Mouse (Mus musculus) hindbrain, embryonic 12.5 days (tissue): ENCODE data around the gene Riiad1. TPM values are rescaled to one million over a fixed set of nuclear protein-coding genes. Genes with fewer than 3 reads are reported as not detected.

Experiments
- ATAC-seq: fragments of 200-750 bp; cut with Nextera tagmentation; 2 replicates; pipeline ENCODE4 v1.8.0; 2017; ENCODE audit warnings: moderate TSS enrichment; ENCODE audit not compliant: low FRiP score
- H3K27ac ChIP-seq: fragments of 300-500 bp; sonication (generic); 2 replicates; pipeline ENCODE4 v1.5.1; 2016; ENCODE audit warnings: mild to moderate bottlenecking
- H3K27me3 ChIP-seq: fragments of 300-500 bp; sonication (generic); 2 replicates; pipeline ENCODE4 v1.6.1; 2016; ENCODE audit warnings: mild to moderate bottlenecking
- H3K36me3 ChIP-seq: fragments of 300-500 bp; sonication (generic); 2 replicates; pipeline ENCODE4 v1.6.1; 2016; ENCODE audit warnings: mild to moderate bottlenecking
- H3K4me1 ChIP-seq: fragments of 300-500 bp; sonication (generic); 2 replicates; pipeline ENCODE4 v1.6.1; 2016
- H3K4me2 ChIP-seq: fragments of 300-500 bp; sonication (generic); replicated peaks from 2 replicates; pipeline ENCODE4 v1.6.1; 2016; ENCODE audit warnings: mild to moderate bottlenecking
- H3K4me3 ChIP-seq: fragments of 300-500 bp; sonication (generic); 2 replicates; pipeline ENCODE4 v1.5.1; 2016; ENCODE audit warnings: mild to moderate bottlenecking
- H3K9ac ChIP-seq: fragments of 300-500 bp; sonication (generic); 2 replicates; pipeline ENCODE4 v1.6.1; 2016; ENCODE audit warnings: mild to moderate bottlenecking, moderate library complexity
- H3K9me3 ChIP-seq: fragments of 300-500 bp; sonication (generic); replicated peaks from 2 replicates; pipeline ENCODE4 v1.6.1; 2016; ENCODE audit warnings: mild to moderate bottlenecking
- WGBS: fragments of 180-500 bp; shearing (Covaris S2); methylation state at CpG from one replicate; pipeline ENCODE4 v1.1.7; 2016; 5-methylcytosine and 5-hydroxymethylcytosine counted together
- polyA plus RNA-seq: library from polyadenylated mRNA; unstranded; fragments of >200 nt; fragmentation: Nextera tagmentation; extraction: Ambion mirVana; gene quantifications from 2 replicates; pipeline ENCODE4 v1.2.1, GENCODE M21; 2016

Riiad1 gene
- polyA plus RNA-seq: 18.7 and 19.3 TPM in 2 replicates

- H3K4me1 ChIP-seq: peaks cover 74% of the 10 kb centered on the region
- H3K27me3 ChIP-seq: peaks cover 11% of the 10 kb centered on the region; the same call in 1 of the 2 replicates
- no peaks in the 10 kb centered on the region for H3K9me3 ChIP-seq
- H3K36me3 ChIP-seq: peaks cover 20% of the 10 kb centered on the region; the same call in 1 of the 2 replicates
- peak within 1 kb of the TSS; percentile 82 for H3K4me2 ChIP-seq
- ATAC-seq: no peak
- H3K4me3 ChIP-seq: peak within 1 kb of the TSS; percentile 67
- H3K27ac ChIP-seq: peak within 1 kb of the TSS; percentile 93
- 7% methylated on average over 16 of the region's 16 CpGs for WGBS
- H3K9ac ChIP-seq: peak within 1 kb of the TSS; percentile 90
Measured at GRCm38 (mm10) chr3:94480291-94480884, at the start of gene Riiad1. Gene Riiad1, minus strand, starts transcription at chr3:94480341.

GRCm38 (mm10) chr3:94526731-94527130, 46.6 kb upstream of the Riiad1 start:
- peaks cover 19% of the 10 kb centered on the region for H3K36me3 ChIP-seq
- no peak overlapping the region for H3K9ac ChIP-seq
- 70% methylated on average over 2 of the region's 2 CpGs for WGBS
- no peaks in the 10 kb centered on the region for H3K4me1 ChIP-seq
- no peak overlapping the region for H3K4me2 ChIP-seq
- H3K27me3 ChIP-seq: no peaks in the 10 kb centered on the region
- H3K4me3 ChIP-seq: no peak overlapping the region
- no peak for ATAC-seq
- H3K27ac ChIP-seq: no peak overlapping the region
- H3K9me3 ChIP-seq: no peaks in the 10 kb centered on the region

DNA sequence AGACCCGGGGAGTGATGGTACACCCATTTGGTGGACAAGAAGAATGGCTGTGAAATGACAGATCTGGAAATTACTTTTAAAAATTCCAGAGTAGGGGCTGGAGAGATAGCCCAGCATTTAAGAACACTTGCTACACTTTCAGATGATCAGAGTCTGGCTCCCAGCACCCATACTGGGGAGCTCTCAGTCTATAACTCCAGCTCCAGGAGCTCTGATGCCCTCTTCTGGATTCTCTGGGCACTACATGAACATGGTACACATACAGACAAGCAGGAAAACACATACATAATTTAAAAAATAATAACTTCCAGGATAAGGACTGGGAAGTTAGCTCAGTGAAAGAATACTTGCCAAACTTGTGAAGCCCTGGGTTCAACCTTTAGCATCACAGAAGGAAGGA, 26.5 kb upstream of the Riiad1 start:
- Histone ChIP-seq H3K27me3 (no peaks in the 10 kb centered on the region), H3K27ac (no peak overlapping the region), H3K36me3 (peaks cover 24% of the 10 kb centered on the region), H3K9ac (no peak overlapping the region), H3K4me3 (no peak overlapping the region), H3K4me2 (no peak overlapping the region), H3K9me3 (no peaks in the 10 kb centered on the region), H3K4me1 (no peaks in the 10 kb centered on the region)
- 97% methylated on average over 1 of the region's 1 CpGs for WGBS
- ATAC-seq: no peak

- H3K9ac ChIP-seq: no peak overlapping the region
- no peak overlapping the region for H3K27ac ChIP-seq
- 68% methylated on average over 3 of the region's 3 CpGs for WGBS
- ATAC-seq: peak; percentile 50; the same call in 1 of the 2 replicates
- peaks cover 22% of the 10 kb centered on the region for H3K36me3 ChIP-seq
- H3K27me3 ChIP-seq: no peaks in the 10 kb centered on the region
- no peak overlapping the region for H3K4me3 ChIP-seq
- H3K9me3 ChIP-seq: no peaks in the 10 kb centered on the region
- H3K4me2 ChIP-seq: no peak overlapping the region
- H3K4me1 ChIP-seq: no peaks in the 10 kb centered on the region
Measured at GRCm38 (mm10) chr3:94502243-94502642, 22.1 kb upstream of the Riiad1 start.

DNA sequence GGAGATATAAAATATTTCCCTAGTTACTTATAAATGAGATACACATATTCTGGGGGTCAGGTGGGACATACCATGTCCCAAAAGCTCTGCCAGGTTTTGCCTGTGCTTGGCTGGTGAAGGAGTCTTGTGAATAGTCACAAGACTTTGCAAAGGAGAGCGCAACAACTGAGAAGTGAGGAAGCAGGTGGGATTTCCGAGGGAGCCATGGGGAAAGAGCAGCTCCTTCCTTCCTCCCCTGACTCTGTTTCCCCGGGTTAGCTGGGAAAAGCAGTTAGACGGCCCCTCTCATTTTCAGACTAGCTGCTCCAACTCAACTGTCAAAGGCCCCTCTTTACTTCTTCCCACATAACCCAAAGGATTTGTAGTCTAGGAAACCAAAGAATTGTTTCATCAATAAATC, 17.0 kb upstream of the Riiad1 start:
- Histone ChIP-seq H3K27ac (no peak overlapping the region), H3K4me3 (no peak overlapping the region), H3K36me3 (peaks cover 26% of the 10 kb centered on the region), H3K9me3 (no peaks in the 10 kb centered on the region), H3K4me1 (peaks cover 5% of the 10 kb centered on the region), H3K27me3 (no peaks in the 10 kb centered on the region), H3K4me2 (no peak overlapping the region), H3K9ac (no peak overlapping the region)
- WGBS: 79% methylated on average over 4 of the region's 4 CpGs
- ATAC-seq: no peak

GRCm38 (mm10) chr3:94487581-94487980, 7.4 kb upstream of the Riiad1 start:
- Histone ChIP-seq H3K4me1 (peaks cover 71% of the 10 kb centered on the region), H3K36me3 (peaks cover 67% of the 10 kb centered on the region), H3K4me3 (no peak overlapping the region), H3K9me3 (no peaks in the 10 kb centered on the region), H3K27ac (no peak overlapping the region), H3K4me2 (no peak overlapping the region), H3K9ac (peak overlapping the region; percentile 5; the same call in 1 of the 2 replicates), H3K27me3 (no peaks in the 10 kb centered on the region)
- WGBS: 76% methylated on average over 6 of the region's 6 CpGs
- ATAC-seq: no peak

DNA sequence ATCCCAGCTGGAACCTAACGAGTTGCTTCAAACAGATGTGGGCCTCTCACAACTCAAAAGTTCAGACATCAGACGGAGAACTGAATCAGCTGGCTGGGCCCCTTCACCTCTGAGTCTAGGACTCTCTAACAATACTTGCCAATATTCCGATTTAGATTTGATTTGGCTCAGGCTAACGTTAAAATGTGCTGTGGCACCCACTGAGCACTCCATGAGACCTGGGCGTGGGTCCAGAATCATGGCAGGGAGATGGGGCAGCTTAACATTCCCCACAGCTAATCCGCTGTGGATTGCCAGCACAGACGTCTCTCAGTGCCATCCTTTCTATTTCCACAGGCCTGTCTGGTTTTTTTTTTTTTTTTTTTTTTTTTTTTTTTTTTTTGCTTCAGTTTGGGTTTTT, 5.8 kb upstream of the Riiad1 start:
- no peak overlapping the region for H3K9ac ChIP-seq
- WGBS: 74% methylated on average over 7 of the region's 7 CpGs

DNA sequence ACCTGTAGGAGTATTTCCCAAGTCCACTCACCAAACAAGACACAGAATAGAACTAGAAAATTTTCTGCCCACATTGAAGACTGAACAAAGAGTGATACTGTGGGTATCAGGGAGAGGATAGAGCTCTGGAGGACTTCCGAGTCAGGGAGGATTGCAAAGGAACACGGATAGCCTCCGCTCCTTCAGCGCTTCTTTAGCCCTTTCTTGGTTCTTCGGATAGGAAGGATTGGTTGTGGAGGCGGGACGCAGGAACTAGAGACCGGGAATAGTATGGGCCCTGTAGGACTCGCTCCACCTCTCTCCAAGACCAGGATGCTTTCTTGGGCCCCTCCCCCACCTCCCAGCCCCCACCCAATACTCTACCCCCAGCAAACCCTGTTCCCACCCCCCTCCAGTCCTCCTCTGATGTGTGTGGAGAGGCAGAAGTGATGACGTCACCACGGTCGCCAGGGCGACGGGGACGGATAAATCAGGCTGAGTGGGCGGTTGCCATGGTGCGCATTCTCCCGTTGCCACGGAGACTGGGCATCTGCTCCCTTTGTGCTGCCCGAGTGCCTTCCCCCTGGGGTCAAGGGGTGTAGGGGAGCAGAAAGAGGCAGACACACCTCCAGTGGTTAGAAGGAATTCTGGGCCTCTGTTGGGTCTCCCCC, 3.8 kb upstream of the Riiad1 start:
- Histone ChIP-seq H3K9ac (peak overlapping the region; percentile 45; the same call in 1 of the 2 replicates), H3K27me3 (peaks cover 8% of the 10 kb centered on the region; the same call in 1 of the 2 replicates), H3K9me3 (no peaks in the 10 kb centered on the region), H3K4me2 (peak overlapping the region; percentile 49), H3K4me1 (peaks cover 77% of the 10 kb centered on the region), H3K36me3 (peaks cover 46% of the 10 kb centered on the region), H3K27ac (peak overlapping the region; percentile 93), H3K4me3 (peak overlapping the region; percentile 17)
- 8% methylated on average over 20 of the region's 20 CpGs for WGBS
- peak; percentile 94 for ATAC-seq

More for the DNA sequence above, 5.8 kb upstream of the Riiad1 start:
- Histone ChIP-seq H3K4me2 (no peak overlapping the region), H3K36me3 (peaks cover 61% of the 10 kb centered on the region), H3K27ac (0 out of 2 replicates have a peak overlapping the region, but pooled peaks have one; percentile 48), H3K4me1 (peaks cover 80% of the 10 kb centered on the region), H3K9me3 (no peaks in the 10 kb centered on the region), H3K4me3 (no peak overlapping the region), H3K27me3 (no peaks in the 10 kb centered on the region; the same call in 1 of the 2 replicates)
- no peak for ATAC-seq

DNA sequence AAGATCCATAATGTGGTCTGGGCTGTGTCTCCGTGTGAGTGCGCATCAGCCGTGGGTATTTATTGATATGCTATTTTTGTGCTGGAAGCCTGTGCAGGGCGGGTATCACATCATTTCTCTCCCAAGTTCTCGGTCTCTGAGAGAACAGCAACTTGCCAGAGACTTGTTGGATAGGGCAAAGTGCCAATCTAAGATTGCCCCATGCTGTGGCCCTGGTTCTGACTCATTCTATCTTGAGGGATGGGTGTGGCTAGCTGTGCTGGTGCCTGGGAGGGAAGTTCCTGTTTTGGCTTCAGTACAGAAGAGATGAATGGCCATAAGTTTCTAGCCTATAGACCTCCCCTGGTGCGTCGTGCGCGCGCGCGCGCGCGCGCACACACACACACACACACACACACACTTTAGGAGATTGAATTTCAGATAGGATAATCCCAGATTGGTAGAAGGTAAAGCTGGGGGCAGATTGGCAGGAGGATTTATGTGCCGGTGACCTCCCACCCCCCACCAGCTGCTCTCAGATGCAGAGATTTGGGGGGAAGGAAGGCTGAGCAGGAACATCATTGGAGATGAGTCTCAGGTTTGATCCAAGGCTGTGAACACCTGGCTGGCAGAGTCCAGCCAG, 2.7 kb upstream of the Riiad1 start:
- Histone ChIP-seq H3K4me2 (peak overlapping the region; percentile 82; the same call in 1 of the 2 replicates), H3K9me3 (no peaks in the 10 kb centered on the region), H3K36me3 (peaks cover 37% of the 10 kb centered on the region), H3K4me3 (no peak overlapping the region), H3K9ac (no peak overlapping the region), H3K4me1 (peaks cover 77% of the 10 kb centered on the region), H3K27me3 (peaks cover 11% of the 10 kb centered on the region; the same call in 1 of the 2 replicates), H3K27ac (peak overlapping the region; percentile 93)
- 84% methylated on average over 17 of the region's 17 CpGs for WGBS
- no peak for ATAC-seq

DNA sequence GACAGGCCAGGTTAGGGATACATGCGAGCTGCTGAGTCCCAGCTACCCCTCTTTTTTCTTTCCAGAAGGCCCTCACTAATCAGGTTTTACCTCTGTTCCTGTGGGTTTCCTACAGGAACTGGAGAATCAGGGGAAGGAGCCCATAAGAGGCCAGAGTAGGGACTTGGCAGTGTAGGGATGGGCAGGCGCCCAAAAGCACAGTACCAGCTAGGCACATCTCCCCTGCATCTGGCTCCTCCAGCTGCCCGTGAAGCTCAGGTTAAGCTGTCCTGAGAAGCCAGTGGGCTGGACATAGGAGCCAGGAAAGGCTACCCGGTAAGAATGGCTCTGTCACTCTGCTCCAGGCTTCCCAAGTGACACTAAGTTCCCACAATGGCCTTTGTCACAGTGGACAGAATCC, 1.3 kb upstream of the Riiad1 start:
- ATAC-seq: no peak
- peak overlapping the region; percentile 90; the same call in 1 of the 2 replicates for H3K9ac ChIP-seq
- H3K27ac ChIP-seq: peak overlapping the region; percentile 93
- WGBS: 62% methylated on average over 4 of the region's 4 CpGs
- peaks cover 11% of the 10 kb centered on the region; the same call in 1 of the 2 replicates for H3K27me3 ChIP-seq
- no peak overlapping the region for H3K4me3 ChIP-seq
- H3K36me3 ChIP-seq: peaks cover 22% of the 10 kb centered on the region
- H3K9me3 ChIP-seq: no peaks in the 10 kb centered on the region
- H3K4me2 ChIP-seq: peak overlapping the region; percentile 82
- peaks cover 80% of the 10 kb centered on the region for H3K4me1 ChIP-seq

GRCm38 (mm10) chr3:94479564-94479963, 577 bp downstream of the Riiad1 start:
- no peaks in the 10 kb centered on the region for H3K9me3 ChIP-seq
- H3K36me3 ChIP-seq: peaks cover 12% of the 10 kb centered on the region; the same call in 1 of the 2 replicates
- peaks cover 66% of the 10 kb centered on the region for H3K4me1 ChIP-seq
- peak overlapping the region; percentile 82 for H3K4me2 ChIP-seq
- peaks cover 11% of the 10 kb centered on the region; the same call in 1 of the 2 replicates for H3K27me3 ChIP-seq
- ATAC-seq: no peak
- peak overlapping the region; percentile 90 for H3K9ac ChIP-seq
- WGBS: 12% methylated on average over 11 of the region's 11 CpGs
- peak overlapping the region; percentile 93; the same call in 1 of the 2 replicates for H3K27ac ChIP-seq
- H3K4me3 ChIP-seq: peak overlapping the region; percentile 67

- Histone ChIP-seq H3K4me2 (peak overlapping the region; percentile 82), H3K27ac (peak overlapping the region; percentile 93), H3K36me3 (peaks cover 12% of the 10 kb centered on the region; the same call in 1 of the 2 replicates), H3K9ac (peak overlapping the region; percentile 90), H3K4me1 (peaks cover 57% of the 10 kb centered on the region), H3K27me3 (peaks cover 11% of the 10 kb centered on the region; the same call in 1 of the 2 replicates), H3K9me3 (no peaks in the 10 kb centered on the region), H3K4me3 (peak overlapping the region; percentile 67)
- peak; percentile 23 for ATAC-seq
- 3% methylated on average over 8 of the region's 9 CpGs for WGBS
Measured at GRCm38 (mm10) chr3:94478591-94479169, 1.5 kb downstream of the Riiad1 start.
